Mouse (Mus musculus): ENCODE results near the gene Rhbdf2.

DNA sequence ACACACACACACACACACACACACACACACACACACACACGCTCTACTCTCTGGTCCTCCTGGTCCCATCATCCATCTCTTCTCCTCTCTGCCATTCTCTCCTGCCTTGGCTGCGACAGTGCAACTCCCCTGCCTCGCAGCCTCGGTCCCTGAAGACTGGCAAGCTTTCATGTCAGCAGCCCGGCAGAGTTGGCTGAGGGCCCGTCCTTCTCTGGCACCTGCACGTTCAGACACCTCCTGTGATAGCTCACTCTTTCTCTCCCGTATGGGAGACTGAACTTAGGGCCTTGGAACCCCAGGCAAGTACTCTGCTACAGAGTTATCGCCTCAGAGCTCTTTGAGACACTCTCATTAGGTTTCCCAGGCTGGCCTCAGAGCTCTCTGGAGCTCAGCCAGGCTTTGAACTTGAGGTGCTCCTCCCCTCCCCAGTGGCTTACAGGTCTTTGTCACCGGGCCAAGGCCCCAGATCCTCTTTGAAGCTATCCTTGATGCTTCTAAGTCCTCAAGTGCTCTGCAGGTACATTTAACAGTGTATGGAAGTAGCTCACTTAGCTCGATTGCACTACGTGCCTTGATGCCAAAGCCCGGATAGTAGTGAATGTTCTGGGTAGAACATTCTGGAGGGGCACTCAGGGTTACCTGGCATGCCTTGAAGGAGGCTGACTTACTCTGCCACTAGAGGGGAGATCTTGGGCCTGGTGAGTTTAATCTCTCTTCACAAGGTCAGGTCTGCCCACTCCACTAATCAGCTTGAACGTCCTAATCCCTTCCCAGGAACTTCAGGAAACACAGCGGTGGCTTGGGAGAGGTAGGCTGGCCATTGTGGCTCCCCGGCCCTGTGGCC lies 29.8 kb upstream of the Rhbdf2 start:
- TF ChIP-seq CTCF (IDR thresholded peaks at IDR 0.05; ENCODE audit: borderline replicate concordance, insufficient read depth, low read length) (no peak), POLR2A (IDR thresholded peaks at IDR 0.05; ENCODE audit: low read depth, low read length) (no peak)

Data from embryonic fibroblast, embryonic 13.5 days (primary cell).